Mouse (Mus musculus) T-helper 17 cell (primary cell): ENCODE results near the gene Inca1.

Experiments used
- in situ Hi-C, 2 experiments: fragments of 300-600 bp; cut with MboI, MseI; formaldehyde crosslinking; loops; 1 replicate in 1 of 2; 2 replicates in 1 of 2; pipeline ENCODE4 v1.15.1; 2025; ENCODE audit warnings: high pct_unique_total_duplicates in 2 of 2

The Inca1 gene

GRCm38 (mm10) chr11:70701984-70702733, 2.2 kb upstream of the Inca1 start:
- in situ Hi-C loops: no loop called here

DNA sequence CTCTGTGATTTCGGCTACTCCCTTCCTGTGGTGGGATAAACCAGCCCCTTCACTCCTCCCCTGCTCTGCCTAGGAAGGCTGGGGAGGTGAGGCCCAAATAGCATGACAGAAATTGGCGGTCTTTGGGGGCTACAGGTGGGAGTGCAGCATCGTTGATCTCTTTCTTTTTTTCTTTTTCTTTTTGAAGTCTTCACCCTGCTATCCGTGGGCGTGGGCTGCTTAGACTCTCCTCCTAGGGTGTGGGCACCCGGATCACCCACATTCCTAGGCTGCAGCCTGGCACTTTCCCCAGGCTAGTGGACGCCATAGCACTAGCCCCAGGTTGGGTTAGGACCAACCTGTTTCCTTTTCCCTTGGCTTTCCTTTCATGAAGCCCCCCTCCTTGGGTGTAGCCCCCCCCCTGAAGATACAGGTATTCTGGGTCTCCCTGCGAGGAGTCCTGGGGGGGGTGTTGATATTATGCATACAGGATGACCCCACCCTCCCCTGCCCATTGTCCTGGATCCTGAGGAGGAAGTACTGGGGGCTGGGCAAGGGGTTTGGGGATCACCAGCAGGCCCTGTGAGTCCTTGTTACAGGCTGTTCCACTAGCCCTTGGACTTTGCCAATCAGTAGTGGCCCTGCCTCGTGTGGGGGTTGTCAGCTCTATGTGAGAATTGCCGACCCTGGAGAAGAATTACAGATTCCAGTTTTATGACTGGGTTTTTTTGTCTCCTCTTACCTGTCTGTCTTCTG, 1.4 kb upstream of the Inca1 start:
- in situ Hi-C loops: no loop called here

GRCm38 (mm10) chr11:70700613-70701012, 658 bp upstream of the Inca1 start:
- in situ Hi-C loops: no loop called here

GRCm38 (mm10) chr11:70699051-70699450, 904 bp downstream of the Inca1 start:
- in situ Hi-C loops: no loop called here

DNA sequence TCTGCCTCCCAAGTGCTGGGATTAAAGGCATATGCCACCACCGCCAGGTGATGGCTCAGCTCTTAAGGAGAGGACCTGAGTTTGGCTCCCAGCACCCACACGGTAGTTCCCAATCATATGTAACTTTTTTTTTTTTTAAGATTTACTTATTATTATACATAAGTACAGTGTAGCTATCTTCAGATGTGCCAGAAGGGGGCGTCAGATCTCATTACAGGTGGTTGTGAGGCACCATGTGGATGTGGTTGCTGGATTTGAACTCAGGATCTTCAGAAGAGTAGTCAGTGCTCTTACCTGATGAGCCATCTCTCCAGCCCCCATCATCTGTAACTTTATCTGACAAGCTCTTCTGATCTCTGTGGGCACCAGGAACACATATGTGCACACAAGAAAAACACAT, 2.6 kb downstream of the Inca1 start:
- in situ Hi-C loops: no loop called here

DNA sequence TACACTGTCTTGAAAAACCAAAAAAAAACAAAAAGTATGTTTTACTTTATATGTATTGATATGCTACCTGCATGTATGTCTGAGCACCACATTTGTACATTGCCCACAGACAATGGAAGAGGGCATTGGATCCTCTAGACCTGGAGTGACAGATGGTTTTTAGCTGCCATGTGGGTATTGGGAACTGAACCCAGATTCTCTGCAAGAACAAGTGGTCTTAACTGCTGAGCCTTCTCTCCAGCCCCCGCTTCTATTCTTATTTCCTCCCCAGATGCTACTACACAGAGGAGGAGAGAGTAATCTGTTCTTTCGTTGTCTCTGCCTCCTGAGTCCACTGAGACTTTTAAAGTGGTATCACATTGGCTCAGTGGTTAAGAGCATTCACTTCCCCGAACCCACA, 6.5 kb downstream of the Inca1 start:
- in situ Hi-C loops: no loop called here

DNA sequence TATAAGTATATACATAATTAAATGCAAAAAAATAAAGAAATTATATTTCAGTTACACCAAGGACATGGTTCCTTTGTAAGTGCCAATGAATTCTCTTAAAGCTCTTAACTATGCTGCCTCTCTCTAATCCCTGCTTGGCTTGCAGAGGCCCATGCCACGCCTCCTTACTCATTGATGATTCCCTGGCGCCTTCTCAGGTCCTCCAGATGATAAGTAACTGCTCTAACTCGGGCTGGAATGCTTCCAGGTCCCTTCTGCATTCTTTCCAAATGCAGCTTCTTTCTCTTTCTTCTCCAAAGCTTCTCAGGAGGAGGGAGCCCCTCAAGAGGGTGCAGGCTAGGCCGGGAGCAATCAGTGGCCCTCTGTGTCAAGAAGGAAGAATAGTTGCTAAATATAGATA, 10.4 kb downstream of the Inca1 start:
- in situ Hi-C loops: loop anchor here in 1 of 2 experiments (5.0 kb wide), 1 partner anchor 63 kb away; no protein-coding TSS in a partner anchor

GRCm38 (mm10) chr11:70688372-70688771, 11.6 kb downstream of the Inca1 start:
- in situ Hi-C loops: loop anchor here in 1 of 2 experiments (5.0 kb wide), 1 partner anchor 64 kb away; no protein-coding TSS in a partner anchor

DNA sequence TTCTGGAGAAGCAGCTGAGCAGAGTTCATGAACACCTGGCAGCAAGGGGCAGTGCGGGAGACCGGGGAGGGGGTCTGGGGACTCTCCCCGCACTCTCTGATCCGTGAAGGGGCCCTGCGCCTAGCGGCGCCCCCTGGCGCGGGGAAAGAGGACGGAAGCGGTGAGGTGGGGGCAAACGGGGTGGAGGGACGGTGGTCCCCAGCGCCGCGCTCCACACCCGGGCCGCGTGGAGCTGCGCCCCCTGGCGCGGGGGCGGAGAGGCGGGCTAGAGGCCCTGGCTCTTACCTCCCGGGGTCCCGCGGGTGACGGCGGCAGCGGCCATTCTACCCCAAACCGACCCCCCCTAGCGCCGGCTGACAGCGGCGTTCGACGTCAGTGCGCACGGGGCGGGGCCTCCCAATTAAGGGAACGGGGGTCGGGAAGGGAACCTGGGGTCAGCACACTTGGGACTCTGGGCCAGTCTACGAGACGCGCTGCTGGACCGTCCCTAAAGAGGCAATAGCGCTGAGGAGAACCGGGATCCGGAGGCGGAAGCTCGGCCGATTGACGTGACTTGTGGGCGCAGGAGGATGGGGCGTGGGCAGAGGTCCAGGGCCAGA, 12.3 kb downstream of the Inca1 start, which contains the start of gene Camta2:
Gene Camta2 (minus strand): TSS at position 505 of the 599 bp plus-strand sequence.
- in situ Hi-C loops: loop anchor here in 1 of 2 experiments (5.0 kb wide), 1 partner anchor 65 kb away; no protein-coding TSS in a partner anchor

GRCm38 (mm10) chr11:70686901-70687566, 12.9 kb downstream of the Inca1 start:
- in situ Hi-C loops: loop anchor here in 1 of 2 experiments (5.0 kb wide), 1 partner anchor 65 kb away; no protein-coding TSS in a partner anchor

- in situ Hi-C loops: loop anchor here in 1 of 2 experiments (5.0 kb wide), 1 partner anchor 69 kb away; no protein-coding TSS in a partner anchor
Observed at GRCm38 (mm10) chr11:70683640-70684039, 16.3 kb downstream of the Inca1 start.

GRCm38 (mm10) chr11:70681897-70682581, 17.9 kb downstream of the Inca1 start:
- in situ Hi-C loops: loop anchor here in 1 of 2 experiments (5.0 kb wide), 1 partner anchor 70 kb away; no protein-coding TSS in a partner anchor

- in situ Hi-C loops: loop anchor here in 1 of 2 experiments (5.0 kb wide), 1 partner anchor 71 kb away; no protein-coding TSS in a partner anchor
Observed at GRCm38 (mm10) chr11:70681170-70681569, 18.8 kb downstream of the Inca1 start.

DNA sequence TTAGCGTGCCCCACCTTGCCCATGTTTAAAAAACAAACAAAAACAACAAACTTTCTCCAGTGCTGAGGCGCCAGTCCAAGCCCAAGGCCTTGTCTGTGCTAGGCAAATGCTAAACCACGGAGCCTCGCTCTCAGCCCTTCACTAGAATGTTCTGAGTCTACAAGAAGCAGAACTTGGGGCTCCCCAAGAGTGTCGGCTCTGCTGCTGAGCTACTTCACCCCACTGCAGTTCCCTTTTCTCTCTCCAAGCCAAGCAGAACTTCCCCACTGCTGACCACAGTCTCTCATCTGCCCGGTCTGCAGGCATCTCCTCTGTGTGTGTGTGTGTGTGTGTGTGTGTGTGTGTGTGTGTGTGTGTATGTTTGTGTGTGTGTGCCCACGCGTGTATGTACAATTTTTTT, 20.1 kb downstream of the Inca1 start:
- in situ Hi-C loops: loop anchor here in 1 of 2 experiments (5.0 kb wide), 1 partner anchor 72 kb away; no protein-coding TSS in a partner anchor

- in situ Hi-C loops: no loop called here
Observed at GRCm38 (mm10) chr11:70679361-70679760, 20.6 kb downstream of the Inca1 start.

DNA sequence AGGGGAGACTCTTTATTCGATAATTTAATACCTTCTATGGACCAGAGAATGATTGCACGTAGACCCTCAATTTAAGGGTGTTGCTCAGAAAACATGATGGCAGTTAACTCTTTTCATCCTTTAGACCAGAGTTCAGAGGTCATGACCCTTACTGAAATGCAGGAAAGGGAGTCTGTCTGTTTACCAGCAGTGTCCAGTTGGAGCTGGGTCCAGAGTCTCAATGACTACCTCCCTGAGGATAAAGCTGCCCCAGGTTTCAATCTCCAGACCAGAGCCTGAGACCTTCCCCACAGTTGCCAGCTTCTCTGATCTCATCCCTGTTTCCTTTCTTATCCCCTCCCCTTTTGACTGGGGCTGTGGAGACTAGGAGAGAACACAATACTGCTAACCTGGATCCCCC, 21.4 kb downstream of the Inca1 start:
- in situ Hi-C loops: no loop called here

DNA sequence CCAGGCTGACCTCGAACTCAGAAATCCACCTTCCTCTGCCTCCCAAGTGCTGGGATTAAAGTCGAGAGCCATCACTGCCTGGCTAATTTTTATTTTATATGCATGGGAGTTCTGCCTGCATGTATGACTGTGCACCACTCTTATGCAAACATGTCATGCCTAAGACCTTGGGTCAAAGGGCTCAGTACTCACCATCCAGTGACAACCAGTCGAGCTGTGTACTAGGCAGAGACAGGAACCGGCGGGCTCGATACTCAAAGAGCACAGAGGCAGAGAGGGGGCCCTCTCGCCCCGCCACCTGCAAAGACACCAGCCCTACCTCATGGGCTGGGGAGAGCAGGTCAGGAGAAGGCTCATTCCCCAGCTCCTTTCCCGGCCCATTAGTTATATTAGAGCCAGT, 21.9 kb downstream of the Inca1 start:
- in situ Hi-C loops: no loop called here

- in situ Hi-C loops: loop anchor here in 1 of 2 experiments (25.0 kb wide), 1 partner anchor 1587 kb away; the partner anchor contains the start of genes Per1 and Vamp2
Observed at GRCm38 (mm10) chr11:70674501-70674900, 25.5 kb downstream of the Inca1 start.

DNA sequence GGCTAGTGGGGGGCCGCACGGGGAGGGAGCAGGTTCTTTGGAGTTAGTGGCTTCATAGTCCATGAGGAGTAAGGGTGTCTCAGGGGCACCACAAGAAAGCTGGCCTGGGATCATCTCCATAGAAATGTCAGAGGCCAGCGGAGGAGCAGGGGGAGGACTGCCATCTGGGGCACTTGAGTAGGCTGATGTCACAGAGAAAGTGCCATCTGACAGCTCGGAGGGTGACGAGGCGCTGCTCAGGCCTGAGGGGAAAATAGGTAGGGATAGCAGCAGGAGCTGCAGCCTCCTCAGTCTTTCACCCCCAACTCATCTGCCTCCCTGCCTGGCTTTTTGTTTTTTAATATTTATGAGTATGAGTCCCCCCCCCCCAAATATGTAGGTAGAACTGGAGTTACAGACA, 25.9 kb downstream of the Inca1 start:
- in situ Hi-C loops: loop anchor here in 1 of 2 experiments (25.0 kb wide), 1 partner anchor 1587 kb away; the partner anchor contains the start of genes Per1 and Vamp2
